Mouse (Mus musculus) retina, embryonic 14.5 days (tissue): Measurements from ENCODE around the gene Cacna1s.

Source experiments
- DNase-seq: peaks from one replicate; pipeline ENCODE4 v3.0.0-alpha.2; 2015; ENCODE audit warnings: low spot score

Cacna1s gene

DNA sequence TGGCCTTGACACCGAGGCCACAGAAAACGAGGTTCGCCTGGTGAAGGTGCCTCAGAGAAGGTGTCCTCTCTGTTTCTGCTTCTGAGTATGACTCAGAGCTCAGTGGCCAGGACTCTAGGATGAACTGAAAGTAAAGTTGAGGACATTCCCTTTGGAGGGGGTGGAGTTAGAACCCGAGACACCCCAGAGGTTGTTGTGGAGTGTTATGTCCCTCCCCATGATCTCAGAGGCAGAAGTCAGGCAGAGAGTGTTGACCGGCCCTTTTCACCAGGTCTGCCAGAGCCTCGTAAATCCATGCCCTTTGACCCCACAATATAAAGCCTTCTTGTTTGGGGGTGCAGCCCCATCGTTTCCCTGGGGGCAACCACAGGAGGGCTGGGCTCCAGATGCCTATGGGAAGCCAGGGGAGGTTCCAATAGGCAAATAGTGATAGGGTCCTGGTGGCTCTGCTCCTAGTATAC is 84.6 kb downstream of the Cacna1s start:
- no peak for DNase-seq

DNA sequence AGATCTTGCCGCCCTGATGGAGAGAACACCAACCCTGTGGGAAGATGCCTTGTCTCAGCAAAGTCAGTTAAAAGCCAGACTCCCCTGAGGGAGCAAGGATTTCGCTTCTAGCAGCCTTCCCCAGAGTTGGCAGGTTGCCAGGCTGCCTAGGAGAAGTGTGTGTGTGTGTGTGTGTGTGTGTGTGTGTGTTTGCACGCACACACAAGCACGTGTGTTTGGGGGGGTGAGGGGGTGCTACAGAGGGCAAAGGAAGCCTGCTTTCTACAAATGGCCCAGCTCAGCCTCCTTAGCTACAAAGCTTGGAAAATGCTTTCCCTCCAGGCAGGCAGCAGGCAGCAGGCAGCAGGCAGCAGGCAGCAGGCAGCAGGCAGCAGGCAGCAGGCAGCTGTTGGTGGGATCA is 85.0 kb downstream of the Cacna1s start:
- peak; percentile 62 for DNase-seq

- no peak for DNase-seq
These were observed 85.8 kb downstream of the Cacna1s start for GRCm38 (mm10) chr1:136138191-136138830.

- peak; percentile 67 for DNase-seq
These were observed 87.6 kb downstream of the Cacna1s start for GRCm38 (mm10) chr1:136139990-136140640.

GRCm38 (mm10) chr1:136141176-136141950 is 88.8 kb downstream of the Cacna1s start:
- DNase-seq = no peak

- peak; percentile 66 for DNase-seq
These were observed 89.8 kb downstream of the Cacna1s start for GRCm38 (mm10) chr1:136142336-136142735.

DNA sequence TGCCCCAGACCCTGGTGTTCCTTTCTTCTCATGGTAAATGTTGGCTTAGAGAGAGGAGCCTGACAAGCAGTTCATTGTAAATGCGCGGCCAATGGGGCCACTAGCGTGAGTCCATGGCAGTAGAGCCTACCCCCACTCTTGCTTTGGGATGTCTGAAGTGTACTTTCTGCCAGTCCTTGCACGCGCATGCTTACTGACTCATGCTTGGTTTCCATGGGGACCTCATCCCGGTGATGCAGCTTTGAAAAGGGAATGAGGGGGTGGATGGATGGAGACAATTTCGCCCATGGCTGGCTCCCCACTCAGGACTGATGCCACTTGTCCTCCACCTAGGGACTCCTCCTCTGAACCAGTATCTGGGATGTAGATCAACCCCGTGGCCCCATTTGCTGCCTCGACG is 91.0 kb downstream of the Cacna1s start:
- no peak for DNase-seq

GRCm38 (mm10) chr1:136149702-136150101 is 97.2 kb downstream of the Cacna1s start:
- no peak for DNase-seq

DNA sequence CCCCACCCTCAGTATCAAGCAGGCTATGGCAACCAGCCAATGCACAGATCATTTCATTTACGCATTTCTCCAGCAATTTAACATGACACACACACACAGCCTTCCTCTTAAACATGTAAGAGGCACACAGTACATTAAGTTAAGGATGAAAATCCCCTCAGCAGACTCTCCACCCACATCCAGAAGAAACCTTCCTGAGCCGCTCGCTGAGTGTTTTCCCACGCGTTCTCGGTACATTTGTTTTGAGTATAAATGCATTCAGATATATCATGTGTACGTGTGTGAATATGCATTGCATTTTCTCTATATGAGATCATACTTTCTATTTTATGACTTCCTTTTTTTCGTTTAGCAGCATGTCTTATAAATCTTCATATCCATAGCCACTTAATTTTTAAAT is 98.8 kb downstream of the Cacna1s start:
- no peak for DNase-seq

- DNase-seq = no peak
These were observed 103.8 kb downstream of the Cacna1s start for GRCm38 (mm10) chr1:136156304-136156703.

- DNase-seq = no peak
These were observed 104.4 kb downstream of the Cacna1s start for GRCm38 (mm10) chr1:136156951-136157350.

- DNase-seq = no peak
These were observed 107.3 kb downstream of the Cacna1s start for GRCm38 (mm10) chr1:136159830-136160229.

- DNase-seq = no peak
These were observed 107.7 kb downstream of the Cacna1s start for GRCm38 (mm10) chr1:136160297-136160696.

DNA sequence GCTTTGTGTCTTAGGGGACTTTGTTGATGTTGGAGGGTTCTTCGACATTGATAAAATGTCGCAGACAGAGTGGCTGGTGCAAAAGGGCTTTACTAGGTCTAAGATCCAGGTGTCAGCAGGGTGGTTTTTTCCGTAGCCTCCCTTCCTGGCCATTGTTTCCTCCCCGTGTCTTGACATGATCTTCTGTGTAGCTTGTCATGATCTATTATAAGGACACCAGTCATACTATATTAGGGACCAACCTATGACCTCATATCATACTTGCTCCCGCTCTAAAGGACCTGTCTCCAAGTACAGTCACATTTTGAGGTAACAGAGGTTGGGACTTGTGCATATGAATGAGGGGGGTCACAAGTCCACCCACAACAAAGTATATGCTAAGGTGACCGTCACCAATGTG is 108.4 kb downstream of the Cacna1s start:
- DNase-seq = no peak

DNA sequence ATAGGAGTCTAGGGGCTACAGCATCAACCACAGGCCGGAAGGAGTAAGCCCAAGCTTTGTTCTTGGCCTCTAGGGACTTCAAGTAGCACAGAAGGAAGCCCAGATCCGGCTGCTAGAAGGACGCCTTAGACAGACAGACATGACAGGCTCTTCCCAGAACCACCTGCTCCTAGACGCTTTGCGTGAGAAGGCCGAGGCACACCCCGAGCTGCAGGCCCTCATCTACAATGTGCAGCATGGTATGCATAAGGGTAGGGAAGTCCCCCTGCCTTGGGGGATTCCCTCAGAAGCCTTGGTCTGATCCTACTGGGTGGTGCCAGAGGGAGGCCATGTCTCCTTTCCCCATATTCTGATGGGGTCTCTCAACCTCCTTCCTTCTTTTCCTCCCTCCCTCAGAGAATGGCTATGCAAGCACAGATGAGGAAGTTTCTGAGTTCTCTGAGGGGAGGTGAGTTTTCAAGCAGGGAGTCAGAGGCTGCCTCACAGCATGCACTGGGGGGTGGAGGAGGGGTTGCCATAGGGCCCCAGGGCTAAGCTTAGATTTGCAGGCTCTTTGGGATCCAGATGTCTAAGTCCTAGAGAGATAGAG is 108.9 kb downstream of the Cacna1s start:
- DNase-seq = no peak

DNA sequence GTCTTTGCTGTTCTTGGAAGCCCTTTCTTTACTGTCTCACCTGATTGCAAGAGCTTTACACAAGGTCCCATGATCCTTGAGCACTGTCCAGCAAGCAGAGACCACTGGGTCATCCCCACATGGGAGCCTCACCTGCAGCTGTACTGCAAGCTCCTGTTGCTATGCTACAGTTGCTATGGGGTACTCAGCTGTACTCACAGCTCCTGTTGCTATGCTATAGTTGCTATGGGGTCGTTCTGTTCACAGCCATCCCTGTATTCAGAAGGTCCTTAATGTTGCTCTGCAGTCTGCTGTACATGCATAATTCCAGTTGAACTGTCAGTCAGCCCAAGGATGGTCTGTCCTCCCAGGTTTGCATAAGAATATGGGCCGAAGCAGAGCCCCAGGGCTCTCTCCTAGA is 112.9 kb downstream of the Cacna1s start:
- DNase-seq = peak; percentile 53

- peak; percentile 59 for DNase-seq
These were observed 115.1 kb downstream of the Cacna1s start for GRCm38 (mm10) chr1:136167657-136168056.
